ENCODE assay signal across 8 mouse cellular contexts in the genomic region with DNA sequence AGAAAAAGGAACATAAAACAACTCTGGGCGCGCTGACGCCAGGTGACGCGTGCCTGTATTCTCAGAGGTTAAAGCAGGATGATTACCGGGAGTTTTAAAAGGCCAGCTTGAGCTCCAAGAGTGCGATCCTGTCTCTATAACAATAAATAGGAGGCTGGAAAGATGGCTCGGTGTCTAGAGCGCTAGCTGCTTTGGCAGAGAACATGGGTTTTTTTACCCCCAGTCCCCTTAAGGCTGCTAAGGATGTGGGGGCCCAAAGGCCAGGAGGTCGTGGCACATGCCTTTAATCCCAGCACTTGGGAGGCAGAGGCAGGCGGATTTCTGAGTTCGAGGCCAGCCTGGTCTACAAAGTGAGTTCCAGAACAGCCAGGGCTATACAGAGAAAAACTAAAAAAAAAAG. TPM values are rescaled to one million over a fixed set of nuclear protein-coding genes. Genes with fewer than 3 reads are reported as not detected.
DNase-seq lines count a peak whose midpoint lies in the region; ATAC-seq and TF ChIP-seq lines count a peak whose summit lies in the region.

No protein-coding gene starts in this region.

- H3K27me3 ChIP-seq in heart, adult 2 months (ENCODE audit: control insufficient read depth, insufficient read depth, low read length), result no peaks in the 10 kb centered on the region
- H3K27me3 ChIP-seq in ES-Bruce4 (ENCODE audit: control insufficient read depth, insufficient read depth, low read length, poor library complexity, severe bottlenecking), result no peaks in the 10 kb centered on the region
- H3K27me3 ChIP-seq in heart, postnatal 0 days (ENCODE audit: control insufficient read depth, insufficient read depth, low read length), result no peaks in the 10 kb centered on the region

- no peaks in the 10 kb centered on the region for H3K36me3 ChIP-seq in heart, adult 2 months (ENCODE audit: control insufficient read depth, insufficient read depth, low read length)
- H3K36me3 ChIP-seq in ES-Bruce4 (ENCODE audit: control insufficient read depth, insufficient read depth, low read length, poor library complexity, severe bottlenecking) (no peaks in the 10 kb centered on the region), macrophage (ENCODE audit: inconsistent target) (no peaks in the 10 kb centered on the region)
- no peaks in the 10 kb centered on the region for H3K36me3 ChIP-seq in heart, postnatal 0 days (replicated peaks; ENCODE audit: control insufficient read depth, insufficient read depth, low read length)

- DNase-seq in heart, adult 2 months, result no peak
- no peak for DNase-seq in heart, postnatal 25 days (ENCODE audit: low spot score)
- no peak for DNase-seq in heart, postnatal 0 days (ENCODE audit: low spot score)
- DNase-seq in adrenal gland, adult 2 months, result no peak
- no peak for DNase-seq in urinary bladder, postnatal 25 days (ENCODE audit: low spot score)

- TF ChIP-seq EP300 in heart, adult 2 months (IDR thresholded peaks at IDR 0.05; ENCODE audit: insufficient read depth, low read depth, low read length), result no peak
- no peak for TF ChIP-seq EP300 in ES-Bruce4 (IDR thresholded peaks at IDR 0.05; ENCODE audit: insufficient read depth, low read depth, low read length)
- no peak for TF ChIP-seq EP300 in heart, postnatal 0 days (IDR thresholded peaks at IDR 0.05; ENCODE audit: low read depth)

- TF ChIP-seq CTCF in heart, adult 2 months (IDR thresholded peaks at IDR 0.05), result no peak
- TF ChIP-seq CTCF in ES-Bruce4 (IDR thresholded peaks at IDR 0.05; ENCODE audit: low read depth, low read length), result no peak
- no peak for TF ChIP-seq CTCF in heart, postnatal 0 days (IDR thresholded peaks at IDR 0.05; ENCODE audit: low read depth)

- peak overlapping the region; percentile 88 for H3K4me3 ChIP-seq in heart, adult 2 months
- H3K4me3 ChIP-seq in ES-Bruce4 (ENCODE audit: low read depth, low read length), result peak overlapping the region; percentile 81
- peak overlapping the region; percentile 90 for H3K4me3 ChIP-seq in heart, postnatal 0 days (ENCODE audit: low read depth, low read length)
- H3K4me3 ChIP-seq in macrophage (ENCODE audit: inconsistent target), result peak overlapping the region; percentile 50

- peaks cover 16% of the 10 kb centered on the region for H3K4me1 ChIP-seq in heart, adult 2 months (ENCODE audit: control insufficient read depth, insufficient read depth, low read length)
- no peaks in the 10 kb centered on the region for H3K4me1 ChIP-seq in ES-Bruce4 (ENCODE audit: control insufficient read depth, insufficient read depth, low read length)
- peaks cover 33% of the 10 kb centered on the region for H3K4me1 ChIP-seq in heart, postnatal 0 days (ENCODE audit: control insufficient read depth, insufficient read depth)

- ATAC-seq in heart, postnatal 0 days (ENCODE audit: insufficient read depth, low read depth), result no peak
- no peak for ATAC-seq in erythroid progenitor cell, adult 5-6 weeks (replicated peaks; ENCODE audit: low FRiP score, poor library complexity, severe bottlenecking)

- no peaks in the 10 kb centered on the region for H3K9me3 ChIP-seq in ES-Bruce4 (replicated peaks; ENCODE audit: control insufficient read depth, insufficient read depth, low read length, poor library complexity, severe bottlenecking)
- H3K9me3 ChIP-seq in heart, postnatal 0 days (replicated peaks; ENCODE audit: control insufficient read depth, low read length), result no peaks in the 10 kb centered on the region

- no peak for TF ChIP-seq POLR2A in heart, adult 2 months (IDR thresholded peaks at IDR 0.05; ENCODE audit: insufficient read depth, low read depth, low read length)
- no peak for TF ChIP-seq POLR2A in ES-Bruce4 (IDR thresholded peaks at IDR 0.05; ENCODE audit: insufficient read depth, low read length)

- peaks cover 4% of the 10 kb centered on the region for H3K79me2 ChIP-seq in heart, adult 2 months (replicated peaks; ENCODE audit: control insufficient read depth, insufficient read depth, low read length)
- H3K79me2 ChIP-seq in macrophage (ENCODE audit: inconsistent target), result peaks cover 28% of the 10 kb centered on the region

- intact Hi-C loops in heart, adult 2 months (cut with DNase I), result no loop called here
- intact Hi-C loops in heart, postnatal 25 days (cut with DNase I), result no loop called here

- H3K4me2 ChIP-seq in heart, postnatal 0 days (ENCODE audit: low read depth, low read length), result peak overlapping the region; percentile 96

- H3K27ac ChIP-seq in heart, adult 2 months, result peak overlapping the region; percentile 99
- no peak overlapping the region for H3K27ac ChIP-seq in ES-Bruce4 (ENCODE audit: insufficient read depth, low read length)
- peak overlapping the region; percentile 96 for H3K27ac ChIP-seq in heart, postnatal 0 days (ENCODE audit: low read depth)
- H3K27ac ChIP-seq in macrophage, result peak overlapping the region; percentile 93

- 29% methylated on average over 12 of the region's 12 CpGs for WGBS in heart, adult 2 months
- 34% methylated on average over 12 of the region's 12 CpGs for WGBS in heart, postnatal 0 days
- 68% methylated on average over 12 of the region's 12 CpGs for WGBS in macrophage (ENCODE audit: missing documents)

- H3K9ac ChIP-seq in heart, adult 2 months (ENCODE audit: low read depth, low read length), result peak overlapping the region; percentile 19; the same call in 1 of the 2 replicates
- H3K9ac ChIP-seq in ES-Bruce4 (ENCODE audit: low read depth, poor library complexity, severe bottlenecking), result peak overlapping the region; percentile 96
- H3K9ac ChIP-seq in heart, postnatal 0 days (replicated peaks; ENCODE audit: low read depth, low read length), result peak overlapping the region; percentile 96

RNA-seq across cellular contexts. Expression of a gene that starts 1.2 kb away (rescaled TPM):
- total RNA-seq in heart, adult 2 months (2021), result 10 to 100 TPM; 74.6 to 80.6 TPM
- 40.4 and 75.4 TPM in 2 replicates for polyA plus RNA-seq in heart, adult 2 months (2012; rRNA removed)
- total RNA-seq in heart, postnatal 25 days (2021), result 10 to 100 TPM; 74.6 to 75.8 TPM
- 137 and 139 TPM in 2 replicates for polyA plus RNA-seq in ES-Bruce4 (2011; ENCODE audit: insufficient read depth, insufficient read length, low read depth, missing spikeins)
- 68.4 and 74.8 TPM in 2 replicates for total RNA-seq in heart, postnatal 0 days (2014; rRNA removed; ENCODE audit: low replicate concordance)
- polyA plus RNA-seq in heart, postnatal 0 days (2015; fragmentation: Nextera tagmentation; extraction: Ambion mirVana), result 20.4 and 21.1 TPM in 2 replicates
- total RNA-seq in macrophage (2018; cell fraction: chromatin; rRNA removed), result 10 to 100 TPM in 20 of 26 experiments, 1 to 10 TPM in 6; 5.1 to 57.8 (median 20.7) TPM
- total RNA-seq in macrophage (2018; cell fraction: cytosol; rRNA removed), result 10 to 100 TPM; 16.3 to 66.5 (median 31.9) TPM
- total RNA-seq in macrophage (2018; cell fraction: nucleus; rRNA removed), result 10 to 100 TPM; 13.5 to 80.8 (median 35.8) TPM
- polyA plus RNA-seq in macrophage (2018), result 48.9 to 54.7 TPM (median 49.7 TPM) in 3 replicates
- 100 to 1,000 TPM; 165 to 185 TPM for total RNA-seq in adrenal gland, adult 2 months (2021)
- polyA plus RNA-seq in adrenal gland, adult 2 months (2012; rRNA removed), result 74.7 and 96.9 TPM in 2 replicates
- total RNA-seq in erythroid progenitor cell, adult 5-6 weeks (2015; ENCODE audit: low replicate concordance), result 32.3 and 36.8 TPM in 2 replicates
- 23.2 and 25.9 TPM in 2 replicates for total RNA-seq in erythroid progenitor cell, adult 5-6 weeks (2017; ENCODE audit: low replicate concordance)

RNA-seq across cellular contexts. Expression of a gene that starts 24.4 kb away (rescaled TPM):
- total RNA-seq in heart, adult 2 months (2021), result 10 to 100 TPM; 15.8 to 22.0 TPM
- 18.4 and 27.8 TPM in 2 replicates for polyA plus RNA-seq in heart, adult 2 months (2012; rRNA removed)
- 10 to 100 TPM; 18.9 to 21.9 TPM for total RNA-seq in heart, postnatal 25 days (2021)
- polyA plus RNA-seq in ES-Bruce4 (2011; ENCODE audit: insufficient read depth, insufficient read length, low read depth, missing spikeins), result 35.5 and 36.9 TPM in 2 replicates
- total RNA-seq in heart, postnatal 0 days (2014; rRNA removed; ENCODE audit: low replicate concordance), result 17.0 and 25.9 TPM in 2 replicates
- polyA plus RNA-seq in heart, postnatal 0 days (2015; fragmentation: Nextera tagmentation; extraction: Ambion mirVana), result 10.6 and 11.7 TPM in 2 replicates
- 10 to 100 TPM in 1 of 26 experiments, 1 to 10 TPM in 23, under 1 TPM in 2; 0.86 to 14.6 (median 4.4) TPM for total RNA-seq in macrophage (2018; cell fraction: chromatin; rRNA removed)
- total RNA-seq in macrophage (2018; cell fraction: cytosol; rRNA removed), result 10 to 100 TPM in 1 of 26 experiments, 1 to 10 TPM in 25; 2.7 to 10.4 (median 5.5) TPM
- 1 to 10 TPM; 2.0 to 8.0 (median 4.3) TPM for total RNA-seq in macrophage (2018; cell fraction: nucleus; rRNA removed)
- polyA plus RNA-seq in macrophage (2018), result 4.7 to 6.5 TPM (median 5.0 TPM) in 3 replicates
- total RNA-seq in adrenal gland, adult 2 months (2021), result 10 to 100 TPM; 32.0 to 44.8 TPM
- 37.5 and 39.2 TPM in 2 replicates for polyA plus RNA-seq in adrenal gland, adult 2 months (2012; rRNA removed)
- 5.4 and 5.9 TPM in 2 replicates for total RNA-seq in erythroid progenitor cell, adult 5-6 weeks (2015; ENCODE audit: low replicate concordance)
- 5.4 and 6.8 TPM in 2 replicates for total RNA-seq in erythroid progenitor cell, adult 5-6 weeks (2017; ENCODE audit: low replicate concordance)

RNA-seq across cellular contexts. Expression of a gene that starts 35.0 kb away (rescaled TPM):
- total RNA-seq in heart, adult 2 months (2021), result 1 to 10 TPM; 2.3 to 3.9 TPM
- polyA plus RNA-seq in heart, adult 2 months (2012; rRNA removed), result 6.0 and 13.2 TPM in 2 replicates
- 1 to 10 TPM; 2.7 to 3.0 TPM for total RNA-seq in heart, postnatal 25 days (2021)
- polyA plus RNA-seq in ES-Bruce4 (2011; ENCODE audit: insufficient read depth, insufficient read length, low read depth, missing spikeins), result 8.1 and 11.4 TPM in 2 replicates
- 0.39 and 4.1 TPM in 2 replicates for total RNA-seq in heart, postnatal 0 days (2014; rRNA removed; ENCODE audit: low replicate concordance)
- 0.78 and 0.96 TPM in 2 replicates for polyA plus RNA-seq in heart, postnatal 0 days (2015; fragmentation: Nextera tagmentation; extraction: Ambion mirVana)
- total RNA-seq in macrophage (2018; cell fraction: chromatin; rRNA removed), result 1 to 10 TPM in 1 of 26 experiments, under 1 TPM in 1, not detected in 24; 0.50 to 1.0 TPM
- total RNA-seq in macrophage (2018; cell fraction: cytosol; rRNA removed), result not detected
- total RNA-seq in macrophage (2018; cell fraction: nucleus; rRNA removed), result under 1 TPM in 2 of 26 experiments, not detected in 24; 0.21 to 0.84 TPM
- not detected in 3 replicates for polyA plus RNA-seq in macrophage (2018)
- total RNA-seq in adrenal gland, adult 2 months (2021), result 10 to 100 TPM; 37.7 to 57.1 TPM
- polyA plus RNA-seq in adrenal gland, adult 2 months (2012; rRNA removed), result 45.7 and 61.7 TPM in 2 replicates
- total RNA-seq in erythroid progenitor cell, adult 5-6 weeks (2015; ENCODE audit: low replicate concordance), result not detected in 2 replicates
- not detected in 2 replicates for total RNA-seq in erythroid progenitor cell, adult 5-6 weeks (2017; ENCODE audit: low replicate concordance)

RNA-seq across cellular contexts. Expression of a gene that starts 40.0 kb away (rescaled TPM):
- 100 to 1,000 TPM; 199 to 228 TPM for total RNA-seq in heart, adult 2 months (2021)
- polyA plus RNA-seq in heart, adult 2 months (2012; rRNA removed), result 256 and 333 TPM in 2 replicates
- 100 to 1,000 TPM; 189 to 199 TPM for total RNA-seq in heart, postnatal 25 days (2021)
- polyA plus RNA-seq in ES-Bruce4 (2011; ENCODE audit: insufficient read depth, insufficient read length, low read depth, missing spikeins), result 44.8 and 52.1 TPM in 2 replicates
- total RNA-seq in heart, postnatal 0 days (2014; rRNA removed; ENCODE audit: low replicate concordance), result 266 and 288 TPM in 2 replicates
- polyA plus RNA-seq in heart, postnatal 0 days (2015; fragmentation: Nextera tagmentation; extraction: Ambion mirVana), result 208 and 211 TPM in 2 replicates
- 10 to 100 TPM in 17 of 26 experiments, 1 to 10 TPM in 9; 2.1 to 33.3 (median 14.4) TPM for total RNA-seq in macrophage (2018; cell fraction: chromatin; rRNA removed)
- total RNA-seq in macrophage (2018; cell fraction: cytosol; rRNA removed), result 10 to 100 TPM; 11.0 to 37.6 (median 22.1) TPM
- total RNA-seq in macrophage (2018; cell fraction: nucleus; rRNA removed), result 10 to 100 TPM in 14 of 26 experiments, 1 to 10 TPM in 12; 5.3 to 26.7 (median 10.1) TPM
- 18.4 to 32.1 TPM (median 30.6 TPM) in 3 replicates for polyA plus RNA-seq in macrophage (2018)
- total RNA-seq in adrenal gland, adult 2 months (2021), result 100 to 1,000 TPM; 181 to 208 TPM
- polyA plus RNA-seq in adrenal gland, adult 2 months (2012; rRNA removed), result 279 and 310 TPM in 2 replicates
- total RNA-seq in erythroid progenitor cell, adult 5-6 weeks (2015; ENCODE audit: low replicate concordance), result 4.2 and 20.2 TPM in 2 replicates
- 2.4 and 8.0 TPM in 2 replicates for total RNA-seq in erythroid progenitor cell, adult 5-6 weeks (2017; ENCODE audit: low replicate concordance)

Comparison
In these comparisons a context has a peak if more than half of its experiments do, and no peak if none do; other contexts are left out.
1. H3K9ac ChIP-seq: peak in every context shown above with its lines; median percentile 96 in ES-Bruce4; 96 in heart, postnatal 0 days; 19 in heart, adult 2 months.